Mouse (Mus musculus) embryo, embryonic 10 days (tissue): ENCODE data around the gene Rsu1.
"Not testable (repeated sequence)": the region's sequence is repeated elsewhere in the genome, so short reads cannot be mapped to it uniquely, and the experiment has no call there.

Source experiments
- DNase-seq: peaks from one replicate; pipeline ENCODE4 v3.0.0-alpha.2; 2015; ENCODE audit warnings: low spot score

The Rsu1 gene

DNA sequence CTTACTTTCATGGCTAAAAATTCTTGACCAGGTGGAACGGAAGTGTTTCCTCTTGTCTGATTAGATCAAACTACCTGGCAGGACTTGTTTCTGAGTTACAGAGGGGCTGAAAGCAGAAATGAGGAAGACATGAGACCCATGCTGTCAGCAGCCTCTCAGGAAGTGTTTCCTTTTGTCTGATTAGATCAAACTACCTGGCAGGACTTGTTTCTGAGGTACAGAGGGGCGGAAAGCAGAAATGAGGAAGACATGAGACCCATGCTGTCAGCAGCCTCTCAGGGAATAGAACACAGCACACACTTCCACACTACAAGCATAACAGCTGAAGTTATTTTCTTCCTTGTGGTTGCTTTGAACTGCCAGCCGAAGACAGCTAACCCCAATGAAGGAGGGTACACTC is 46.7 kb downstream of the Rsu1 start:
- no peak for DNase-seq

DNA sequence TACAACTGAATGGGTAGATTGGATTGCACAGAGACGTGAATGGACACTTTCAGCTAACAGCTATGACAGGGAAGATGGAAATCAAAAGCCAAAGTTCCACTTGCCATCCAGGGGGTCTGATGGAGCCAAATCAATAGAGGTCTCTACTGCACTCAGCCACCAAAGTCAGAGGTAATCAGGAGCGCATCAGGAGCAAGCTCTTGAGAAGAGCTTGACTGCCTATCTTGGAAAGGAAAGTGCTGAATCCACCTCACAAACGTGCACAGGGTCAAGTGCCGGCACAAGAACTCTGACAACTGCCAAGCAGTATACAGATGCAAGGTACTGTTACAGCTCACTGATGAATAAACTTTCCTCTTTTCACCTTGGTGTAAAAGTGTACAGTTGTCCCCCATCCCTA is 47.8 kb downstream of the Rsu1 start:
- DNase-seq = no peak

DNA sequence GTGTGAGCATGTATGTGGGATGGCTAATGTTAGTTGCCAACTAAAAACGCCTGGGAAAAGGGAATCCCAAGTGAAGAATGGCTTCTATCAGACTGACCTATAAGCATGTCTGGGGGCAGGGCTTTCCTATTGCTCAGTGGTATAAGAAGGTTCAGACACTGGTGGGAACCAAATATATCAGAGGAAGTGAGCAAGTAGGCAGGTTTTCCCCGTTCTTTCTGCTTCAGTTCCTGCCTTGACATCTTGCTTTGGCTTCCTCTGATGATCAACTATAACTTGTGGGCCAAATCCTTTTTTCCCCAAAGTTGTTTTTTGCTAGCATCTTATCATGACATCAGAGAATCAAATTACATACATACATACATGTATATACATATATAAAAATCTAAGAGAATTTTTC is 51.1 kb downstream of the Rsu1 start:
- no peak for DNase-seq

DNA sequence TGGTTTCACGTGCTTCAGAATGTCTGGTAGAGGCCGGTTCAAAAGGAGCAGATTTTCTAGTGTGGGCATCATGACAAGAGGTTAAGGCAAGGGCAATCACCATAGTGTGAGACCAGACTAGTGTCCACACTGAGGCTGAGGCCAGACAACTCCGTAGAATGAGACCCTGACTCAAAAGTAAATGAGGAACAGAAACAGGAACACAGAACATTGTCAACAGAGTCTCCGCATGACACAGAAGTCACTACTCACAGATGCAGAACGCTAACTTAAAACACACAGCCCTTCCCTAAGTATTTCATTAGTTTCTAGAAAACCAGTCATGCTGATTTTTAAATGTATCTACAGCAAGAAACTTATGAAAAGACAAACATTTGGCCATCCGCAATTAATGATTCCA is 53.1 kb downstream of the Rsu1 start:
- DNase-seq = peak; percentile 12

DNA sequence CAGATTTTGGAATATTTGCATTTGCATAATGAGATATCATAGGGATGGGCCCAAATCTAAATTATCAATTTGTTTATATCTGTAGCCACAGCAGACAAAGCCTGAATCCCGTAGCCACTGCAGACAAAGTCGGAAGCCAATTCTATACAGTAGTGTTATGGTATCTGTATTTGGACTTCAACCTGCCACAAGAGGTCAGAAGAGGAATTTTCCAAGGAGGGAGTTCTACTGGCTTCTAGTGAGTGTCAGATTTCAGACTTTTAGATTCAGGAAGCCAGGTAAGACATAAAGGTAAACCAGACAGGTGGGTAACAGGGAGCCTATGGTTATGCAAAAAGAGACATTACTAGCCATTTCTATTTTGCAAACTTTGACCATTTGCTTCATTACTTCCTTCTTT is 64.4 kb downstream of the Rsu1 start:
- no peak for DNase-seq

DNA sequence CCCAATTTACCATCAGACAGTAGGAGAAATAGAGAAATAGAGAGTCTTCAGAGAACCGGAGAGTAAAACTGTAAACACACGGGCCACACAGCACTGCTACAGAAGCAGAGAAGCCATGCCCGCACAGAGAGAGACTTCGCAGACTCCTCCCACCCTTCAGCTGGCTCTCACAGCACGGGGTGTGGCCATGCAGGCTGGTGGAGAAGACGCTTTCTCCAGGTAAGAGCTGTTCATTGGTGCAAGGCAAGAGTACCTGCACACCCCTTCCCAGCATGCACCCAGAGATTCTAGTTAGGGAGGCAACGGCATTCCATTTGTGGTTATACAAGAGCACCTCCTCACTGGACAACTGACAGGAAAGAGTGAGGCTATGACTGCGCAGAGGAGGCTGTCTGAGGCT is 64.8 kb downstream of the Rsu1 start:
- no peak for DNase-seq

DNA sequence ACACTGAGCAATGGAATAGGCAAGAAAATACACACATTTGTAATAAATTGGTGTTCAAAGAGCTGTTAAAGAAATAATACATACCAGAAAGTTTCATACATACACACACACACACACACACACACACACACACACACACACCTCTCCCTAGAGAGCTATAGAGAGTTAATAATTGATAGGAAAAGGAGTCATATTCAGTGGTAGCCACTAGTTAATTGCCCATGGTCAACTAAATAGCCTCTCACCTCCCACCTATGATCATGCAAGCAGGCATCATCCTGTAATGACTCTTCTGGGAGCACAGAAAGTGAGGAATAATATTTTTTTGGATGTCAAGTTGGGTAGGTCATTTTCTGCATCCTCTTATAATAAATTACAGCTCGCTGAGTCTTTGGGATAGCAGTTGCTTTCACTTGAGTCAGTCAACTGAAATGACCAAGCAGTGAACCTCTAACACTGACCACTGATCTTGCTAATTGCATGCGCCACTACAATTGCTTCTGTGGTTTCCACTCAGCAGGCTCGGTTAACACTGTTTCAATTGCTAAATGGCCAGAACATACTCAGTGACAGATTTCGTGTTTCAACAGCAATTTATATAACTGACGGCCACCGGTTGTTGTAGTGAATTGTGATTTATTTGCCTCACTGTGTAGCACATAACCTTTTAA is 68.3 kb downstream of the Rsu1 start:
- peak; percentile 46 for DNase-seq

DNA sequence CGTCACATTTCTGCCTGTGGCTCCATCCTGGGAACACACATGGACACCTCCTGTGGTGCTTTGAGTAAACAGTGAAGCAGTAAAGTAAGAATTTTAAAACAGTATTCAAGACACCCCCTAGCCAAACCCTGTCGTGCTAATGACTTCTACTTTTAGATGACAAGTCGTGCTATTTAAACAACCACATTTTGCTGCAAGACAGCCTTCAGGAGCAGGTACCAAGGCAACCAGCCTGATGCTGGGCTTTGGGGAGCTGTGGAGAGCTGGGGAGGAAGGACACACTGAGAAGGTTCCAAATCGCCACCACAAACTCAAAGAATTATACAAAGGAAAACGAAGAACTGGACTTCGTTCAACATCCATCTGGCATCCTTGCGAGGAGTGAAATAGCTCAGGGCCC is 71.5 kb downstream of the Rsu1 start:
- DNase-seq = no peak

DNA sequence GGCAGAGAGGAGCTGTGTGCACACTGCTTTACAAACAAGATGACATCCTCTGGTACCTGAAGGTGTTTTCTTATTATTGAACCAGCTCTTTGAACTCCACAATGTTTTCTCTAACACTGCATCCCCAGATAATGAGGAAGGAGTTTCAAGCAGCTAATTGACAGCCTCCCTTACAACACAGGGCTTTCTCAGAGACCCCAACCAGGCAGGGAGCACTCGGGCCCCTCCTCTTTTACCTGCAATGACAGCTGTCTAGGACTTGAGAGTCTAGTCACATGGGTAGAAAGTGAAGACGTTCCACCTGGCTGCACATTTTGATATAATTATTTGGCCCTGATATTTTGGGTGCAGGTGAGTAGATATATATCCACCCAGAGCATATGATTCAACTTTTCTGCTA is 72.2 kb downstream of the Rsu1 start:
- no peak for DNase-seq

DNA sequence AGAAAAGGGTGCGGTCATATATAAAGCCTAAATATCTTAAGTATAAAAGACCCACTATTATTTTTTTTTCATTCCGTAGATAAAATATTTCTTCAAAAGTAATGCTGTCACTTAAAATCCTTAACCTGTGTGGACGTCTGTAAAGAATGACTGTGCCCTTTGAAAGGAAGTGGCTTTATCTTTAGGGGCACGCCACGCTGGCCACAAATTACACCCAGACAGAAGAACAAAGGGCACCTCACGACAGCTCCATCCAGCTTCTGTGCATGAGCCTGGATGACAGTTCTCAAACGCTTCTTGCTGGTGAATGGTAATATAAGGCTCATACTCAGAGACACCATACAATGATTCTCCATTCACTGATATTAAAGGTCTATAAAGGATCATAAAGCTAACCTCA is 75.7 kb downstream of the Rsu1 start:
- no peak for DNase-seq

DNA sequence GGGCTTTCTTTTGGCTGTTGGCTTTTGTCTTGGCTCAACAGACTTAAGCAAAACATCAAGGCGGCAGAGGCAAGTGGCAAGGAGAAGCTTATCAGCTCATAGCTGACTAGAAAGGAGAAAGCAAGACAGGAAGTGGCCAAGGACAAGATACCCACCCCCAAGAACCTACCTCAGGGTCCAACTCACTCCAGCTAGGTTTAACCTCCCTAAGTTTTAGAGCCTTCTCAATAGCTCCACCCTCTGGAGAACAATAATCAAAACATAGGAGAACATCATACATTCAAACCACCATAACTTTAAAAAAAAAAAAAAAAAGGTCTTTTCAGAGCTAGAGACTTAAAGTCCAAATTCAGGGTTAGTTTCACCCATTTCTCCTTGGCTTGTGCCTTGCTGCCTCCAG is 79.1 kb downstream of the Rsu1 start:
- no peak for DNase-seq

DNA sequence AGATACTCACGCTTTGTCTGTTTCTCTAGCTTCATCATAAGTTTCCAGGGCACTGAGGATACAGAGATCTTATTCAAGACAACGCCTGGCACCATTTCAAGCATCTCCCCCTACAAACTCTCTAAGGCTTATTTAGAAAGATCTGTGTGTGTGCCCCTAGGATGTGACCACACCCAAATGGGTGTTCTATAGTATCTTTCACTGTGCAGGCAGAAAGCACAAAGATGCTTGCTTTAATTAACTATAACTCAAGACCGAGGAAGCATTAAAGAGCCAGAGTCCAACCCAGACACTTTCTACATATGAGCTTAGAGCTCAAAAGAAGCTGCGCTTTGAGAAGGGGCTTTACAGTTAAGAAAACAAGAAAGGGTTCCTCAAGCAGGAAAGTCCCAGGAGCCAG is 80.4 kb downstream of the Rsu1 start:
- DNase-seq = no peak

DNA sequence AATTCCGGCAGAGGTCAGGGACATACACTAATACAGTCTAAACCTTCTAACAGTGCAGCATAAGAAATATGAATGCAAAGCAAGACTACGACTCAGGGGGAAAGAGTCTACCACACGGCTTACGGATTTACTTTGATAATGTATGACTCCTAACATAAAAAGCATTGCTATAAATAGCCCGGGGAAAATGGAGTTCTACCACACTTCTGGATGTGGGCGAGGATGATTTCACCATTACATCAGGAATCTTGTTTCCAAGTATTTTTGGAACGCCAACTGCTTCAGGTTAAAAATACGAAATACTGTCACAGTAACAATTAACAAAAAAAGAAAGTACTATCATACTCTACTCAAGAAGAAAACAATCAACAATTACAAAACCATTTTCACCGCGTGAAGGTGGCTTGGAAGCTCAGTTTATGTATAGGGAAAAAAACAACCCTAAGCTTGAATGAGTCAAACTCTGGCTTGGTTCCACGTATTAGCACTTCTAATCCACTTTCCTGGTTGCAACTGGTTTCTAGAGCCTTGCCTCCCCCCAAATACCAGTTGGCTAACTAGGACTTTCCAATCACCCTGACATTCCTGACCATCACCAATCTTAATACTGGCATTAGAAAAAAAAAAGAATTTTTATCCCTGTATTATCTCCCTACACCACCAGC is 82.3 kb downstream of the Rsu1 start:
- DNase-seq = no peak

DNA sequence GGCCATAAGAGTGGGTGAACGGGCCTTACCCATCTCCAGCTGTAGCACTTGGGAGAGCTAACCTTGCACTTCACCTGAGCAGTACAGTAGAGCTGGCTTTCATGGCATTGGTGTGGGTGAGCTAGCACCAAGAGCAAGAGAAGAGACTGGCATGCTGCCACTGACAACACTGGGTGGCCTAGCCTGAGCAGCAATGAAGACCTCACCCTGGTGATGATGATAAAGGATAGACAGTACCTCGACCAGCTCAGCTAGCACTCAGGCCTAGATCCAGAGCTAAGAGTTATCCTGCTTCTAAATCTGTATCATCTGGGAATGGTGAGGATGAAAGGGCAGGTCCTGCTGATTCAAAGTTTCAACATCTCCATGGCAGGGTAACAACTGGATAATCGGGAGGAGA is 88.1 kb downstream of the Rsu1 start:
- no peak for DNase-seq

DNA sequence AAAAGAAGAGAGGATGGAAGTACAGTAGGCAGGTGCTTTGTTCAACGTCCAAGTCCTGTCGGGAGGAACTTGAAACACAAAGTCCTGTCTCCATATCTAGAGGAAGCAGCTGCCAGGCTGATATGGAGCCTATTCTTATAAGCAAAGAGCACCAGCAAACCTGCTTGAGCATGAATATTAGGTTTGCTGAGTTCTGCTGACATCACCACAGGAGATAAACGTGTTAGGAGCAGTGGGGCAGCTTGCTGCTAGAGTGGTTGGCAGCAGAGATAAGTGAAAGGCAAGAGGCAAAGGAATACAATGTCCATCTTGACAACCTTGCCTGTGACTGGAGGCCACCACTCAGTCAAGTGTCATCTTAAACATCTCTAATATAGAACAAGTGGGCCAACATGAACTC is 89.3 kb downstream of the Rsu1 start:
- not testable (repeated sequence) for DNase-seq

DNA sequence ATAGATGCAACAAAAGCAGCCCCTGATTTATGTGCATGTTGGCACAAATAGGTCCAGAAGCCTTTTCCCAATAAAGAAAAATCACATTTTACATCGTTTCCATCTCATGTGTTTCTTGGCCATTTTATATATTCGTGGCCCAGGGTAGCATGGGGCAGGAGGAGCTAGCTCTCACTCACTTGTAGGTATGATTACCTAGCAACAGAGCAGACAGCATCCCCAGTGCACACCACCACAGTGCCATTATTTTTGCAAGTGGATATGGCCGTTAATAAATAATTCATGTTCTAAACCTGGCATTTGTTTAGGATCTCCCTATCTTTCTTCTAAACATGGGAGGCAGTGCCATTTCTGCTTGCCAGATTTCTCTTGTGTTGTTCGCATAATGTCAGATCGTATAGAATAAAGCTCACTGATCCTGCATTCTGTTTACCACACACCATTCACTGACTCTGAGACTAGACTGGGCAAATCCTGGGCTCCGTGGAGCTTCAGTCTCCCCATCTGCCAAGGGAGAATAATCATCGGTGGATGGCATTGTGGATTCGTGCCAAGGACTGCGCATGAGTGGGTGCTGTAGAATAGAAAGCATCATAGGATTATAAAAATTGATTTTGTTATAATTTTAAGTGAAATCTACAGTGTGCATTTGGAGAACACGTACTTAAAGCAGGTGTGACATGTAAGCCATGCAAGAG is 93.4 kb downstream of the Rsu1 start:
- DNase-seq = no peak

DNA sequence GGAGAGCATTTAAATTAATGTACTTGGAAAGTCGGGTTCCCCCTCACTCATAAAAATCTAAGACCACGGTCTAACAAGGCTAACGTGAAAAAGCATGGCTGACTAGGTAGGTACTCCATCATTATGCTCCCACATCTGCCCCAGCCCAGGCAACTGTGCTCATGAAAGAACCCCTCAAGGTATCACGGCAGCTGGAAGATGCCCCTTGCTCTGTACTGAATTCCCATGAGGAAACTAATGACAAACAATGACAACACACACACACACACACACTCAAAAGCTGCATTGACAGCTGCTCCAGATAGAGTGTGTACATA is 95.0 kb downstream of the Rsu1 start:
- DNase-seq = no peak

DNA sequence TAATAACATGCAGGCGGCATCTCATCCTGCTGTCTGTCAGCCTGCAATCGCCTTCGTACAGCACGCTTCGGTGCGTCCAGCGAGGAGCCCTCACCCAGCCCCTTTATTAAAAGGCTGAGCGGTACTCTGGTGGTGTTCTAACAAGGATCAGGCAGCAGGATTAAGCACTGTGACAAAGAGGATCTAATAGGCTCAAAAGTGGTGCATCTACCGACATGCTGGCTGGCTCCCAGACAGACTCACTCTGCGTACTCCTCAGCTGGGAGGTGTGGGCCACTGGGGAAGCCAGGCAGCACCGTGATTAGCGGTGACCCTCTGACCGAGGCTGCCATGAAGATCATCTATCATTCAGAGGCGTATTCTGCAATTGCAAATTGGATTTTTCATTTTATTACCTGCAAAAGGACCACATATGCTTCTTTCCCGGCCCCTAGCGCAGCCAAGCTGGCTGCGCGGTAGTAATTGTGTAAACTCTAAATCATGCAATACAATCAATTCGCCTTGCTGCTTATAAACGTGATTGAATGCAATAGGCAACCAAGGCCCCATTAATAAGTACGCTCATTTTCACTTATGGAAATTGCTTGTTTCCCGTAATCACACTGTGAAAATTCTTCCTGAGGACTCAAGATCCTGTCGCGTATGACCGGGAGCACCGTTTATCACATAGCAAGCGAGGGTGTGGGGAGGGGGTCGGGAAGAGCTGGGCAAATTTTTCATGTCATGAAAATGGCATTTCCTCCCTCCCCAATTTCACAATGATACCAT is 95.5 kb downstream of the Rsu1 start:
- peak; percentile 59 for DNase-seq

DNA sequence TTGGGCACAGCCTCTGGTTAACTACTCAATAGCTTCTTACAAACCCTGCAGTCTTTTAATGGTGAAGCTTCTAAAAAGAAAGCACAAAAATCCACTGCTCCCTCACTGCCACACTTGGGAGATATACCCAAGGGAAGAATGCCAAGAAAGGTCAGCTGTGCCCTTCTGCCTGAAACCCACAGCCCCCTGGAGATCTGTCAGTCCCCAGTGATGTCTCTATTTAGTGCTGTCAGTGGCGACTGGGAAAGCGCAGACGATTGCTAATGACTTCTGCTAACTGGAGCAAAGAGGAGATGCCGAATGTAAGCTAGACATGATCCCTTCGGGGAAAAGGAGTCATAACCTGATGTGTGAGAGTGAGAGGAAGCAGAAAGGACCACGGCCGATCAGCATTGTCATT is 96.8 kb downstream of the Rsu1 start:
- DNase-seq = no peak

DNA sequence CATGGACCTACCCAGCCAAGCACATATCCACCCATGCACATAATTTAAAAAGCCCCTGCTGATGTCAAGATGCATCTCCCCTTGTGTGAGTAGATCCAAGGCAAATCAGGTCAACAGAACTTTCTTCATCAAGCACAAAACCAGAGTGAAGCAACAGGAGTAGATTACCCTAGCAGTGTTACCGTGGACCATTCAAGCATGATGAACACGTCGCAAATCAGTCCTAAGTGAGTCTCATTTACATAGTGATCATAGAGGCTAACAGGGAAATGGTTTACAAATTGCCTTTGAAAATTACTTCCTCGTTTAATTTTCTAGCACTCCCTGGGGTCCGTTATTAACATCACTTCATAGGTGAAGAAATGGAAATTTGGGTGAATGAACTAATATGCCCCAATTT is 100.6 kb downstream of the Rsu1 start:
- no peak for DNase-seq

DNA sequence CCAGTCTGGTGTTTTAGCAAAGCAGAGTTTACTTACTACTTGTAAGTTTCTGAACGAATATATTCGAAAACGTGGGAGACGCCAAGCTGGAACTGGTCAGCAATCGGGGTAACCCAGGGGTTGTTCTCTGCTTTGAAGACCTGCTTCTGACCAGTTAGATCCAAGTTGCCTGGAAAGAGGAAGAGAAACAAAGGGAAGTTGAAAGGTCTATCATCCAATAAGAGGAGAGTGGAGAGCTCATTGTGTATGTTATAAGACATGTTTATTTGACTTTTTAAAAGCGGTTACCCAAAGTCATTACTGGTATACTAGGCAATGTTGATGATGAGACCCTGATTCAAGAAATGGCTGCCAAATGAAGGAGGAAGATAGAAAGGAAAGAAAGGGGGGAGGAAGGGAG is 101.3 kb downstream of the Rsu1 start:
- no peak for DNase-seq

DNA sequence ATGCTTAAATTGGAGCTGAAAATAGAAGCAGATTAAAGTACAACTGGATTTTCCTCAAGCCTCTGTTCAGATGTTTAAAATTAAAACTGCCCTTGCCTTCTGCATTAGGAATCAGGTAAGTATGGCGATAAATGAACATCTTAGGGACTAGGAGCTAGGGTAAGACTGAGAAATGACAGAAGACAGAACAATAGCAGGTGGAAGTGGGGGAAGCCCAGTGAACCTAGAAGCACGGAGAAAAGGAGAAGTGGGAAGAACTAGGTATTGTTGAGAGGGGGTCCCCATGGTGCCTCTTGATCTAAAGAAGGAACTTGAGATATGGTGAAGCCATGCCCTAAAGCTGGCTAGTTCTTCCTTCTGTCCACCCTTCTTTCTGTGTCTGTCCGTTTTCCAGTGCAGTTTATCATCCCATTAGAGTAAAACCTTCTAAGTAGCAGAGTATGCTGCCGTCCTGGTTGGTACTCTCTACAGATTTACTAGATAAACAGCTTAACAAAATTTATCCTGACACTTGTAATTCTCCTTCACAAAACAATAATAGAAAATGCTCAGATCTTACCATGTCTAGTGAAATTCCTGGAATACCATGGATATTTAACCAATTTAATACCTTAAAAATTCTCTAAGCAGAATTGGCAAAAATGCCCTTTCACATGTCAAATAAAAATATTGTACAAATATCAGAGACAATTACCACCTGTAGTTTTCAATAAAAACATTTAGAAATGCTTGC is 101.9 kb downstream of the Rsu1 start:
- DNase-seq = no peak
